Mouse (Mus musculus) thymus, adult 2 months (tissue): Measurements from ENCODE around the gene Ankrd65.

ENCODE experiments used
- CTCF ChIP-seq: fragments of 200-500 bp; IDR thresholded peaks from 2 replicates; pipeline ENCODE4 v1.5.1; 2012; ENCODE audit warnings: mild to moderate bottlenecking, control low read depth, low read length, moderate library complexity, borderline replicate concordance; ENCODE audit not compliant: control insufficient read depth, poor library complexity, insufficient read depth; ENCODE audit errors: extremely low read depth
- POLR2A ChIP-seq: fragments of 200-500 bp; IDR thresholded peaks from 2 replicates; pipeline ENCODE4 v1.6.1; 2012; ENCODE audit warnings: mild to moderate bottlenecking, low read length, control low read depth, moderate library complexity; ENCODE audit not compliant: control insufficient read depth, poor library complexity, insufficient read depth; ENCODE audit errors: extremely low read depth

DNA sequence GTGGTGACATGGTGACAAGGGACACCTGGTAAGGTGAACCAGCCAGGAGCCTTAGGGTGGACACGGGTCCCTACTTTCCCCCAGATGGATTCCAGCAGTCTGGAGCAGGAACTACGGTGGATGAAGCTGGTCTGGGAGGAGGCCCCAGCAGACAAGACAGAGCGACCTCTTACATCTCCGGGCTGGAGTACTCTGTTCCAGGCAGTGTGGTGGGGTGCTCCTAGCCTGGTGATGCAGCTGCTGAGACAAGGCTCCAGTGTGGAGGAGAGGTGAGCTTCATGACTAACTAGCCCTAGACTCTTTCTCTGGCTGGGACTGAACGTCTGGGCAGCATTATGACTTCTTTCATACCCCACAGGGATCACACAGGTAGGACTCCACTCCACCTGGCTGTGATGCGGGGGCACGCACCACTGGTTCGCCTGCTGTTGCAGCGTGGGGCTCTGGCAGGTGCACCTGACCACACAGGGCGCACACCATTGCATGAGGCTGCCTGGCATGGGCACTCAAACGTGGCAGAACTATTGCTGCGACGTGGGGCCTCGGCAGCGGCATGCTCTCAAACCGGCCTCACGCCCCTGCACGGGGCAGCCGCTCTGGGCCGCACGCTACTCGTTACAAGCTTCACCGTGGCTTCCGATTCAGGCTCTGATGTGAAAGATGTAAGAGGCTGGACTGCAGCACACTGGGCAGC lies 1.1 kb downstream of the Ankrd65 start:
- TF ChIP-seq CTCF (no peak), POLR2A (no peak)
